Mouse (Mus musculus): Measurements from ENCODE around the gene Dusp28.

Gene Dusp28

GRCm38 (mm10) chr1:92937797-92938196 lies 31.0 kb downstream of the Dusp28 start:
- DNase-seq (ENCODE audit: low read depth), result no peak

GRCm38 (mm10) chr1:92939746-92940145 lies 33.0 kb downstream of the Dusp28 start:
- DNase-seq (ENCODE audit: low read depth), result no peak

GRCm38 (mm10) chr1:92943219-92943989 lies 36.6 kb downstream of the Dusp28 start:
- DNase-seq (ENCODE audit: low read depth), result no peak

- DNase-seq (ENCODE audit: low read depth), result no peak
Measured at GRCm38 (mm10) chr1:92947966-92948365, 41.2 kb downstream of the Dusp28 start.

GRCm38 (mm10) chr1:92949426-92949825 lies 42.6 kb downstream of the Dusp28 start:
- DNase-seq (ENCODE audit: low read depth), result peak; percentile 18

- DNase-seq (ENCODE audit: low read depth), result no peak
Measured at GRCm38 (mm10) chr1:92950607-92951006, 43.8 kb downstream of the Dusp28 start, which contains the start of gene Gpr35. Gpr35 (plus strand) TSS chr1:92950865.

- DNase-seq (ENCODE audit: low read depth), result no peak
Measured at GRCm38 (mm10) chr1:92953641-92954040, 46.9 kb downstream of the Dusp28 start.

- peak; percentile 19 for DNase-seq (ENCODE audit: low read depth)
Measured at GRCm38 (mm10) chr1:92956571-92957335, 50.0 kb downstream of the Dusp28 start.
